Mouse (Mus musculus): ENCODE data around the gene Ptprq.

Gene Ptprq

DNA sequence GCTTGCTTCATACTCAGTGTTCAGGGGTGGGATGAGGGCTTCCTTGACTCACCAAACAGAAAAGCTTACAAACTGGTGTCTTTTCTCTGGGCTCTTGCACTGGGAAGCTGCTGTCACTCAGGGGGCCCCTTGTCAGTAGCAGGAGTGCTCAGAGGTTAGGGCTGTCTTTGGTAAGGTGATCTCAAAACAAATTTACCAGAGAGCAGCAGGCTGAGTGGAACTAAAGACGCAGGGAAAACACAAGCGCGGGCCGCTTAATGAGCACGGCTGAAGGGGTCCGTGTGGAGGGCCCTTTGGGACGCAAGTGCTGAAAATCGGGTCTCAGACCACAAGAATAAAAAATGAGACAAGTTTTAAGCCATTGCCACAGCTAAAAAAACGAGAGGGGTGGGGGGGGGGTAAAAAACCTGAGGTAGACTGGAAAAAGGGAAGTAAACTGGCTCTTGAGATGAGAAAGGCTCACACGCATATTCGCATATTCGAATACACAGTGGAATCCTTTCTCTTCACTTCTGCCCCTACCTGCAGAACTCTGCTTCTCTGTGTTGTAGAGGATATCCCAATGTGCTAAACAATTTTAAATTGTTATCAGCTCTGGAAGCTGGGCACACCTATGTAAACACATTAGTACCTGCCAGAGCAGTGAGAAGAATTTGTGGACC, 231.1 kb downstream of the Ptprq start:
- no peak for DNase-seq (ENCODE audit: low spot score)

- no peak for DNase-seq (ENCODE audit: low spot score)
Observed at GRCm38 (mm10) chr10:107486770-107487169, 233.1 kb downstream of the Ptprq start.

GRCm38 (mm10) chr10:107485870-107486269, 234.0 kb downstream of the Ptprq start, which contains the start of gene Myf5:
Gene Myf5, minus strand, starts transcription at chr10:107486134.
- no peak for DNase-seq (ENCODE audit: low spot score)

DNA sequence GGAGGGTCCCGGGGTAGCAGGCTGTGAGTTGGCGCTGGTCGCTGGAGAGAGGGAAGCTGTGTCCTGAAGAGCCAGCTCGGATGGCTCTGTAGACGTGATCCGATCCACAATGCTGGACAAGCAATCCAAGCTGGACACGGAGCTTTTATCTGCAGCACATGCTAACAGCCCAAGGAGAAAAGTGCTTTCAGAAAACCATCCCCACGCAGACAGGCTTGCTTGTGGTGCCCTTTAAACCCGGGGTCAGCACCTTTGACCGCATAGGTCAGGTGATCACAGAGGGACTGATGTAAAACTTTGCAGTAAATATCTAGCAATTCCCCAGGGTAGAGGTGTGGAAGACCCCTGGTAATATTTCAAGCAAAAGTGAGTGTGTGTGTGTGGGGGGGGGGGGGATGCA, 235.8 kb downstream of the Ptprq start:
- no peak for DNase-seq (ENCODE audit: low spot score)

GRCm38 (mm10) chr10:107473497-107473896, 246.4 kb downstream of the Ptprq start:
- no peak for DNase-seq (ENCODE audit: low spot score)

DNA sequence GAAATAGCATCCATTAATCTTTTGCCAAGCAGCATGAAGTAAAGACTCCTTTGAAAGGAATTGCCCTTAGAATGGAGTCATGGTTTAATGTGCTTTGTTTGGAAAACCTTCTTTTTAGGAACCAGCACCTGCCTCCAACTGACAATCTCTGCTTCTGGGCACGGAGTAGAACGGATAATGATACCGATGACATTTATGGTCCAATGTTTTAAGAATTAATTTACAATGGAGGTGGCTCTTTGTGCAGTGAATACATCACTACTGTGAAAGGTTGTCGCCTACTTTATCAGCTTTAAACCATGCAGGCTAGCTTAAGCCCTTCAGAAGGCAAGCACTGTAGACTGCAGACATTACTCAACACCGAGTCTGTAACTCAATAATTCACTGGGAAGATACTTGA, 248.1 kb downstream of the Ptprq start:
- DNase-seq (ENCODE audit: low spot score), result no peak

- DNase-seq (ENCODE audit: low spot score), result no peak
Observed at GRCm38 (mm10) chr10:107467819-107468218, 252.0 kb downstream of the Ptprq start.

All from ovary, postnatal 36 days (tissue).